Mouse (Mus musculus) myocyte (in vitro differentiated cells): ENCODE data around the gene Kbtbd13.
"Not testable (repeated sequence)": the region's sequence is repeated elsewhere in the genome, so short reads cannot be mapped to it uniquely, and the experiment has no call there.

Experiments
- CEBPB ChIP-seq: IDR thresholded peaks from 2 replicates; pipeline ENCODE4 v1.6.1; 2011; ENCODE audit warnings: mild to moderate bottlenecking, moderate library complexity; ENCODE audit not compliant: poor library complexity, insufficient read depth, severe bottlenecking
- E2F4 ChIP-seq: IDR thresholded peaks from one replicate; pipeline ENCODE4 v1.6.1; 2011; ENCODE audit warnings: mild to moderate bottlenecking, control low read depth, moderate library complexity; ENCODE audit not compliant: insufficient read depth
- MAX ChIP-seq: IDR thresholded peaks from one replicate; pipeline ENCODE4 v1.6.1; 2011; ENCODE audit warnings: low read depth, mild to moderate bottlenecking, control low read depth
- MYOD1 ChIP-seq, 3 experiments: IDR thresholded peaks; one replicate each; pipeline ENCODE4 v1.6.1; 2011; ENCODE audit warnings: control low read depth in 2 of 3, low read depth in 2 of 3, mild to moderate bottlenecking in 2 of 3, moderate library complexity in 1 of 3; ENCODE audit not compliant: insufficient read length in 2 of 3, control insufficient read depth in 1 of 3
- MYOG ChIP-seq, 3 experiments: IDR thresholded peaks; one replicate each; pipeline ENCODE4 v1.6.1; 2011; ENCODE audit warnings: control low read depth in 2 of 3, low read depth in 2 of 3, mild to moderate bottlenecking in 2 of 3; ENCODE audit not compliant: insufficient read length in 2 of 3, control insufficient read depth in 1 of 3, insufficient read depth in 1 of 3
- POLR2A ChIP-seq: IDR thresholded peaks from one replicate; pipeline ENCODE4 v1.6.1; 2011; ENCODE audit warnings: low read depth, mild to moderate bottlenecking, control low read depth, moderate library complexity; ENCODE audit not compliant: insufficient read length
- POLR2AphosphoS2 ChIP-seq: IDR thresholded peaks from one replicate; pipeline ENCODE4 v1.6.1; 2011; ENCODE audit warnings: low read depth, control low read depth; ENCODE audit not compliant: insufficient read length
- REST ChIP-seq: IDR thresholded peaks from one replicate; pipeline ENCODE4 v1.6.1; 2011; ENCODE audit warnings: mild to moderate bottlenecking, control low read depth, moderate library complexity; ENCODE audit not compliant: insufficient read depth, insufficient read length
- SRF ChIP-seq: IDR thresholded peaks from one replicate; pipeline ENCODE4 v1.6.1; 2011; ENCODE audit warnings: low read depth; ENCODE audit not compliant: control insufficient read depth, insufficient read length
- TCF12 ChIP-seq: IDR thresholded peaks from one replicate; pipeline ENCODE4 v1.6.1; 2011; ENCODE audit warnings: mild to moderate bottlenecking, control low read depth; ENCODE audit not compliant: poor library complexity, insufficient read depth, severe bottlenecking
- TCF3 ChIP-seq: IDR thresholded peaks from one replicate; pipeline ENCODE4 v1.6.1; 2011; ENCODE audit warnings: low read depth, control low read depth; ENCODE audit not compliant: insufficient read length
- USF1 ChIP-seq: IDR thresholded peaks from one replicate; pipeline ENCODE4 v1.6.1; 2011; ENCODE audit warnings: low read depth, mild to moderate bottlenecking, control low read depth, moderate library complexity

GRCm38 (mm10) chr9:65345439-65345838 lies 46.0 kb downstream of the Kbtbd13 start:
- TF ChIP-seq USF1; MYOD1 (IDR thresholded peaks at IDR 0.05; ENCODE audit: control insufficient read depth in 1 of 3, insufficient read length in 2 of 3, low read depth in 2 of 3); POLR2A; E2F4; REST; TCF12; TCF3; POLR2AphosphoS2; MAX; SRF; CEBPB; MYOG (IDR thresholded peaks at IDR 0.05; ENCODE audit: control insufficient read depth in 1 of 3, insufficient read depth in 1 of 3, insufficient read length in 2 of 3, low read depth in 2 of 3): not testable (repeated sequence)
